ENCODE assay signal across 19 mouse cellular contexts in genomic region chr11:30570568-30570967, GRCm38 (mm10).
DNase-seq lines count a peak whose midpoint lies in the region; ATAC-seq and TF ChIP-seq lines count a peak whose summit lies in the region.
"Had no signal": no experiment of that assay in that cellular context is flagged by ENCODE, and none has a peak within 500 bp of the region (broad histone marks: within the 10 kb centered on the region; RNA-seq: fewer than 3 reads in every experiment).

No protein-coding gene starts in this region.

- TF ChIP-seq POLR2A in testis, adult 2 months (IDR thresholded peaks at IDR 0.05; ENCODE audit: control insufficient read depth, low read depth, low read length) = no peak

- no peak for TF ChIP-seq CTCF in lung, postnatal 0 days (IDR thresholded peaks at IDR 0.05)
- TF ChIP-seq CTCF in testis, adult 2 months (IDR thresholded peaks at IDR 0.05; ENCODE audit: control insufficient read depth, insufficient read depth, insufficient replicate concordance, low read depth, low read length) = no peak

- no peaks in the 10 kb centered on the region for H3K36me3 ChIP-seq in lung, postnatal 0 days (ENCODE audit: insufficient read depth, low read length)
- H3K36me3 ChIP-seq in testis, adult 2 months (ENCODE audit: control insufficient read depth, insufficient read depth, low read length) = no peaks in the 10 kb centered on the region
- H3K36me3 ChIP-seq: G1E had no signal

- no peaks in the 10 kb centered on the region for H3K9me3 ChIP-seq in lung, postnatal 0 days (ENCODE audit: low read length)
- H3K9me3 ChIP-seq: G1E had no signal

- H3K27me3 ChIP-seq in lung, postnatal 0 days (replicated peaks; ENCODE audit: insufficient read depth, low read length) = no peaks in the 10 kb centered on the region
- H3K27me3 ChIP-seq in testis, adult 2 months (ENCODE audit: control insufficient read depth, insufficient read depth, low read length) = no peaks in the 10 kb centered on the region
- H3K27me3 ChIP-seq: CH12.LX, Patski had no signal

- peak; percentile 67 for ATAC-seq in lung, postnatal 0 days
- ATAC-seq: activated CD4-positive, CD25-positive, alpha-beta regulatory T cell, adult 4 months; CD4-positive, CD25-positive, alpha-beta regulatory T cell, adult 4 months; Patski had no signal

- no peak overlapping the region for H3K27ac ChIP-seq in lung, postnatal 0 days (ENCODE audit: low read length)
- no peak overlapping the region for H3K27ac ChIP-seq in testis, adult 2 months (ENCODE audit: control insufficient read depth, insufficient read depth, low read depth, low read length)

- peak; percentile 36 for DNase-seq in lung, postnatal 0 days (ENCODE audit: low spot score)
- DNase-seq in lung, postnatal 36 days = no peak
- no peak for DNase-seq in testis, postnatal 14 days (ENCODE audit: low spot score)
- DNase-seq: adrenal gland, adult 2 months; adrenal gland, adult 8-10 months; adrenal gland, postnatal 10 days; adrenal gland, postnatal 14 days; adrenal gland, postnatal 25 days; adrenal gland, postnatal 36 days; B cell, adult 2 months; cerebellum, adult 11 months; cerebellum, adult 11-12 months; cerebellum, adult 18-20 months had no signal

- H3K4me2 ChIP-seq in lung, postnatal 0 days (replicated peaks; ENCODE audit: low read depth, low read length) = no peak overlapping the region

- TF ChIP-seq EP300 in lung, postnatal 0 days (IDR thresholded peaks at IDR 0.05) = peak; percentile 61

- H3K4me3 ChIP-seq in lung, postnatal 0 days (ENCODE audit: low read depth, low read length) = no peak overlapping the region
- peak overlapping the region; percentile 42; the same call in 1 of the 2 replicates for H3K4me3 ChIP-seq in testis, adult 2 months (ENCODE audit: control insufficient read depth, low read depth, low read length)

- H3K9ac ChIP-seq in lung, postnatal 0 days (replicated peaks; ENCODE audit: low read depth) = no peak overlapping the region

- 51% methylated on average over 3 of the region's 3 CpGs for WGBS in lung, postnatal 0 days

- H3K4me1 ChIP-seq in lung, postnatal 0 days (ENCODE audit: insufficient read depth, low read depth, low read length) = no peaks in the 10 kb centered on the region
- no peaks in the 10 kb centered on the region for H3K4me1 ChIP-seq in testis, adult 2 months (ENCODE audit: control insufficient read depth, insufficient read depth, low read length)
